Mouse (Mus musculus) kidney, adult 8-10 months (tissue): ENCODE results near the gene Serpina6.
"Not testable (repeated sequence)": the region's sequence is repeated elsewhere in the genome, so short reads cannot be mapped to it uniquely, and the experiment has no call there.

Experiments used
- DNase-seq, 2 experiments: peaks; one replicate each; pipeline ENCODE4 v3.0.0; 2022

Gene Serpina6

DNA sequence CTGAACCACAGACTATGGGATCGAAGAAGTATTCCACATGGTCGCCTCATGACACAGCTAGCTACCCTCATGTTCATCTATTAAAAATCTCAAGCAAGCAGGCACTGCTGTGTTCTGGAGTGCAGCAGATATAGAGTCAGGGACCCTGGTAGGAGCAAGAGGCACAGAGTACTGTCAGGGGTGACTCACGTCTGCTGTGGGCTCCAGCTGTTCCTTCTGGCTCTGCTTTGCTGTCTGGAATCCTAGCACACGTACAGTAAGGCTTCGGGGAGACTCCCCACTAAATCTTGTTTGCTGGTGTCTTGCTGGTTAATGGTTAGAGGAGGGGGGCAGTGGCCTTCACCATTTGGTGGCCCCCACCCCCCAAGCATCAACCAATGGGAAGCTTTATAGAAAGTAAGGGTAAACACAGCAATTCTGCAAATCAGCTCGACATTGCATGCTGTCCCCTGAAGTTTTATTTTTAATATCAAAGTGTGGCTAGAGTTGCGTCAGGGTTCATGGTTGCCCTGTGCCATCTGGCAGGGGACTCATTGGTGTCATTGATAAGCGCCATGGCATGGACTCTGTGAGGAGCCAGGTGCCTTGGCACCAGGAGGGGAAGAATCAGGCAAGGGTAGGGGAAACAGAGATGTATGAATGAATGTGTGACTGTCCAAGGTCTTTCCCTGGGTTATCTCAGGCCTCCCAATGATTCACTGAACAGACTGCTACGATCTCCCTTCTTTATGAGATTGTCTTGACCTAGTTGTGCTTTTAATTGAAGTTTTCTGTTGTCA is at the start of gene Serpina6:
Gene Serpina6 (minus strand): TSS at position 365 of the 779 bp plus-strand sequence.
- no peak for DNase-seq

DNA sequence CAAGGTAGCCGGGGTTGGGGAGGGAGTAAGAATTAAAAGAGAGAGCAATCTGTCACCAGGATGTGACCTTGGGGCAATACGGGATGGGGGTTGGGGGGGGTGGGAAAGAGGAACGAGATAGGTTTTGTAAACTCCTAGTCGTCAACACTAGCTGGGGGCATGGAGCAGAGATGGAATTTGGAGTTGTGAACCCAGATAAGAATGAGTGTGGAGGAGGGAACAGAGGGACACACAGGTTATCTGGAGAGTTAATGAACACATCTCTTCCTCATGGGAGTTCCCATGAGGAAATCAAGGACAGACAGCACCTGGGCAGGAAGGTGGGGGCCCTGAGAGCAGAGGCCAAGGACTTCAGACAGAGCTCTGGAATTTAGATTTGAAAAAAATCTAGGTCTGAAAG is 49.1 kb upstream of the Serpina6 start:
- no peak for DNase-seq

DNA sequence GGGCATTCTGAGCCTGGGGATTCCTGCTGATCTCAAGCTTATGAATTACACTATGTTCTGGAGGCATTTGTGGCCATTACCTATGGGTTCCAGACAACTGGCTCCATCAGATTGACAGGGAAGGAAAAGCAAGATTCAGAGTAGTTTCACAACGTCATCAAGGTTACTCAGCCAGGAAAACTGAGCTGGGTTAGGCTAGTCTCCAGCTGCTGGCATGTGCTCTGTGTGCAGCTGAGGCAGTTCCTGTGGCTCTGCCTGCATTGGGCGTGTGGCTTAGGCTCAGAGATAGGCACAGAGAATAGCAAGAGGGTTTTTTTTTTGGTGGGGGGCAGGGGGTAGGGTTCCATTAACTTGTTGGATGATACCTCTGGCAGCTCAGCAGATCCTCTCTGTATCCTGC is 48.5 kb upstream of the Serpina6 start:
- peak; percentile 14 to 17 for DNase-seq

DNA sequence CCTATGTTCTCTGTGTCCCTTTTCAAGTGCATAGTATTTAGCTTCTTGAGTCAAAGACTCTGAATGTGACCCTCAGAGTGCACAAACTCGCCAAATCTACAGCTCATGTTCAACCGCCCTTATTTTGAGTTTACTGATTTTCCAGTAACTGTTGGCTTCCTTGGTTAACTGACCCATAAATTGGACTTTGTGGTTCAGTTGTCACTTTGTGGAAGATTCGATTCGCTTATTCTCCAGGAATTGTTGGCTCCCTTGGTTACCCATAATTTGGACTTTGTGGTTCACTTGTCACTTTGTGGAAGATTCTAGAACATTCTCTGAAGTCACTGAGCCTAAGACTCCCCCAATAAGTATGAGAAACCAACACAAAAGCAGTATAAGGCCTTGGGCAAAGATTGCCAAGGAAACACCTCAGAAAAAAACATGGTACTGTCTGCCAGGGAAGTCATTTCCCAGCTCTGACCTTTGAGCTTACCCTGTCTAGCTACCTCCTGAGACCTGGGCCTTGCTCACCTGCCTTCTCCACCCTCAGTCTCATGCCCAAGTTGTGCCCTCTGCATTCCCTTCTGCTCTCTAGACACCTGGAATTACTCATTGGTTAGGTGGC is 43.2 kb upstream of the Serpina6 start:
- peak; percentile 56 to 83 for DNase-seq

DNA sequence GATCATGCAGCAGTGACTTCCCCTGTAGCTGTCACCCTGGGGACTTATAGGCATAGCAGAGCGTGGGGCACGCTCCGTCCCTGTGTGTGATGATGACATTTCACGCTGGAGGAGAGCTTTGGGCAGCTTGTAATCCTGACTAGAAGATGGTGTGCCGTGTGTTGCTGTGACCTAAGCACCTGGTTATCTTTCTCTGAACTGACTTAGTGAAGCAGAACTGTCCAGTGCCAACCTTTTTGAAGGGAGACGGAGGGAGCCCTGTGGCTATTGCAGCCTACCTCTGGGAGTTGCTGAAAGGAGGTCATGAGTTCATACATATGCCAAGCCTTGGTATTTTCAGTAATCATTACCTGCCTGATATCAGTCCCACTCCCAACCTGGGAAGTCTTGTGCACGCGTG is 38.4 kb upstream of the Serpina6 start, which contains the start of gene Serpina1f:
Gene Serpina1f (minus strand): TSS at position 101 of the 400 bp plus-strand sequence.
- no peak for DNase-seq

DNA sequence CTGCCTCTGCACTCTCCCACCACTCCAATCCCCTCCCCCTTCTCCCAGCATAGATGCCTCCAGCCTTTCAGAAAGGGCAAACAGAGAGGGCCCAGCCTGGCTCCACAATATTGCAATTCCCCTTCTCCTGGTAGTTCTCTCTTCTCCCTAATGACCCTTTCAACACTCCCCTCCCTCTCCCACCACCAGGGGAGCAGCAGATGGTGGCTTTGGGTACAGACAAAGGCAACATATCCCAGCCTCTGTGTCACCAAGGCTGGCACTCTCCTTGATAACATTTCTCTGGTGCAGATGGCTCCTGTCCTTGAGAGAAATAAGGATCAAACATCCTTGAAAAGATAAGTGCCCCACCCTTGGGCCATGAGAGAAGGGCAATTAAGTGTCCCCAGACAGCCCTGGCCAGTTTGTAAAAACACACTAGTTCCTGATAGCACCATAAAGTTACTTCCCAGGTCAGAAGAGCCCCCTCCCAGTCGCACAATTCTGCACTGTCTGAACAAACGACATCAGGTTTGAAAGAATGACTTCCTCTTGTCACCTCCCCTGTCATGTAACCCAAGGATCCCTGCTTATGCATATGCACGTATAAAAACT is 31.3 kb upstream of the Serpina6 start:
- no peak for DNase-seq

DNA sequence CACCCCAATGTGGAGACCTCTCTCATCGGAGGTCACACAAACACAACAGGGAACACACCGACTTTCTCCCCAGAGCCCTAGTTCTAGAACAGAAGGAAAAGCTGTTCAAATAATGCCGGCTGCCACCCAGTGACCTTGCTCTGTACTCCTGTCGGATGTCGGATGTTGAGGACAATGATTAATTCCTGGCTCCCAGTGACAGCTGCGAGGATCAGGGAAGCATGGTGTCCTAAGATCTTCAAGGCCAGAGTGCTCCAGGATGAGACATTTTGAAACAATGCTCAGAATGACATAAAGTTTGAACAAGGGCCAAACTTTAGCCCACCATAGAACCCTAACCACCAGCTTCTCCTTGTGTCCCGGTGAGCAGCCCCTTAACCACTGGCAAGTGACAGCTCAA is 30.0 kb upstream of the Serpina6 start:
- DNase-seq = peak in 1 of 2 experiments; percentile 41

DNA sequence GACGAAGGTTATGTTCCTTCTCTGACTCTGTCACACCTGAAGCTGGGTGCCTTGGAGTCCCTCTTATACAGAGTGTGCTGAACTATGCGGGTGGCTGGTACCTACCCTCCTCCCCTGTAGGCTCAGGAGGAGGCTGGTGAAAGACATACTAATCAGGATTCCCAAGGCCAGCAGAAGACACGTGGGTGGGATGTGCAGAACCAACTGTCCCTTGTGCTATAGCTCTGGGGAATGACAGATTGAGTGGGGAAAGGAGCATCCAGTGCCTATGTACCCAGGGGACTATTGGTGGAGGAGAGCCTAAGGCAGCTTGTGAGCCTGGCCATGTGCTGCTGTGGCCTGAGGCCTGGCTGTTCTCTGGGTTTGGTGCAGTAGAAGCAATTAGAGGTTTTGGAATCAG is 29.0 kb upstream of the Serpina6 start:
- DNase-seq = no peak

DNA sequence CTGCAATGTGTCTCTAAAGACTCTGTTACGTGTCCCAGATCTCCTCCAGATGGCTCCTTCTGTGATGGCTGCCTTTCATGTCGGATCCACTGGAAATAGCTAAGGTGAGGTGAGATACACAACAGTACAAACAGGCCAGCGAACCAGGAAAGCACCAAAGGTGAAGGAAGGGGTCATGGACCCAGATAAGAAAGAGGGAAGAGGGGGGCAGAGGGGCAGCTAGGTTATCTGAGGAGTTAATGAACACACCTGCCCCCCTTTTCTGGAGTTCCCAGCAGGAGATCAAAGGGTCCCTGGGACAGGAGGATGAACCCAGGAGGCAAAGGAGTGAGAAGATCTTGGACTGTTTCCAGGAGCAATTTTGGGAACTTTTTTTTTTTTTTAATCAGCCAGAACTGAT is 28.4 kb upstream of the Serpina6 start:
- DNase-seq = no peak

DNA sequence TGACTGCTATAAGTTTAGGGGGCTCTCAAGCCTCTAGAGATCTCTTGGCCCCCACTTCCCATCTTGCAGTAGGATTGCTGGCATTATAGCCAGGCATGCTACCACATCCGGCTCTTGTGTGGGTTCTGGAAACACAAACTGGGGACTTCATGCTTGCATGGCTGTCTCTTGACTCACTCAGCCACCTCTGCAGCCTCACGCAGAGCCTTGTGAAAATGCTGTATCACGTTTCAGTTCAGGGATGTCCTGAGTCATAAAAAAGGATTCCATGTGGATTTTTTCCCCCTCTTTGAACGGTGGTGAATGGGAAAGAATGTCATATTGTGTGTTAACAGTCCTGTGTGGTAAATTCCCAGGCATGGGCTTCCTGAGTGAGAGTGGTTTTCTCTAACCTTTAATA is 26.8 kb upstream of the Serpina6 start:
- DNase-seq = no peak

DNA sequence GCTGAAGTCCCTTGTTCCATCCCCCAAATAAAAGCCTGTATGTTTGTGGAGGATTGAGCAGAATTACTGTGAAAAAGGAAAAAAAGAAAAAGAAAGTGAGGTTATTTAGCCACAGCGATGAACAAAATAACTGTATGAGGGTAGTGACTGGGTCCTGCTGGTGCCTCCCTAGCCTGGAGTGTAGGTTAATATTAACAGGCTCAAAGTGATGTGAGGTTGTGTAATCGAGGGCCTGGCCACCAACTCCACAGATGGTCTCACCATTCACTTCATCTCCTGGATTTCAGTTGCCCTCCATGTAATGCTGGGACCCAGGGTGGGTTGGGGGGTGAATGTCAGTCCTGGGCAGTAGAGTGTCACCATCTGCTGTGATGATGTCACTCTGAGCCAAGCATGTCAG is 24.7 kb upstream of the Serpina6 start:
- peak in 1 of 2 experiments; percentile 33 for DNase-seq

DNA sequence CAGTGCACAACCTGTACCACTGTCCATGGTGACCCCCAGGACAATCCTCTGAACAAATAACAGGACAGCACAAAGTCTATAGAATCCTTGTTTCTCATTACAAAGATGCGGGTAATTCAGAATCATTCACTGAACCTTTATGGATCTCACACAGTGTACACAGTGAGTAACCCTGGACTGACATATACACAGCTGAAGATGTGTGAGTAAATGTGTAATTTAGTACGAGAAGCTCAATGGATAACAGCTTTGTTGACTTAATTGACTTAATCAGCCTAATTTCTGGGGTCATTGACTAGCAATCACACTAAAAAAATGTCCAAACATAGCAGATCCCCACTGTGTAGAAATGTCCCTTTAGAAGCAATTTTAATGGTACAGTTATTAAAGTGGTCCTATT is 24.2 kb upstream of the Serpina6 start:
- DNase-seq = no peak

DNA sequence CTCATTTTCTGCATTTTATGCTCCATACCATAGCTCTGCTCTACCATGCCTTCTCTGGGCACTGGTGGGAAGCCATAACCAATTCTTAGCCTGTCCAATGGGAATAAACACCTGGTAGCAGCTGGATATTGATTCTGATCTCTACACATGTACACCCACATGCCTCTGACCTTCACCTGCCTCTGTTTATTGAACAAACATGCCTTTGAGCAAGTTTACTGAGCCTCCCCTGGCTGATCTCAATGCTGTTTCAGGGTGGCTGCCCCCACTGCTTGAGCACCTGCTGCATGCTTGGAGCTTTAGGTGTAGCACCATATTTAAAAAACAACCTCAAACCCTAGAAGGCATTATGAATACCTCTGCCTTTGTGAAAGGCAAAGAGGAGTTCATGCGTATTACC is 22.8 kb upstream of the Serpina6 start:
- DNase-seq = not testable (repeated sequence)

DNA sequence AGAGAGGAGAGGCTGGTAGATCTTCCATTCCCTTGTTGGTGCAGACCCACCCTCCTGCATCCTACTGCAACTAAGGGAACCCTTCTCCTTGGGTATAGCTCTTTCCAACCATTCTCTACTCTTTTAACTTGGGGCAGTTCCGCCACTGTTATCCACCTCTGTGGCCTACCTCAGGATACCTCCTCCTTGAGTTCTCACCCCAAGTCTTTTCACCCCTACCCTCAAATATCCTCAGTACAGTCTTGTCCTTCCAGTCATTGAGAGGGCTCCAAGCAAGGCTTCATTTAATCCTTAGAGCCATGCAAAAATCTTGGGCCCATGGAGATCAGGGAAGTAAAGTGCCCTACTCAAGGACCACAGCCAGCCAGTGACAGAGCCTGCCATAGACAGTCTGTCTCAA is 19.0 kb upstream of the Serpina6 start, which contains the start of gene Serpina16:
Gene Serpina16 (minus strand): TSS at position 101 of the 400 bp plus-strand sequence.
- no peak for DNase-seq

DNA sequence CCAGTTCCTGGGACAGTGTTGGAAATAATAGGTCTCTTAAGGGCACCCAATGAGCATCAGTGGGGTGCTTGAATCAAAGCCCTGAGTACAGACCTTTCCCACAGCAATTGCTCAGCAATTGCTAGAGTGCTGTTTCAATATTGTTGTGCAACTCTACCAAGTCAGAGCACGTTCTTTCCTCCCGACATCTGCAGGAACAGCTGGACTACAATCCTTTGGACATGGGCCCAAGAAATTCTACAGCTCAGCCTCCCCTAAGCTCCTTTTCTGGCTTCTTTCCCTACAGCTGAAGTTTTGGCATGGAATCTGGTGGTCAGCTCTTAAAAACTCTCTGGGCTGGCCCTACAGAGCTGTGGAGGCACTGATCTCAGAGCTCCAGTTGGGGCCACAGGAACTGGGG is 16.2 kb upstream of the Serpina6 start:
- DNase-seq = no peak

DNA sequence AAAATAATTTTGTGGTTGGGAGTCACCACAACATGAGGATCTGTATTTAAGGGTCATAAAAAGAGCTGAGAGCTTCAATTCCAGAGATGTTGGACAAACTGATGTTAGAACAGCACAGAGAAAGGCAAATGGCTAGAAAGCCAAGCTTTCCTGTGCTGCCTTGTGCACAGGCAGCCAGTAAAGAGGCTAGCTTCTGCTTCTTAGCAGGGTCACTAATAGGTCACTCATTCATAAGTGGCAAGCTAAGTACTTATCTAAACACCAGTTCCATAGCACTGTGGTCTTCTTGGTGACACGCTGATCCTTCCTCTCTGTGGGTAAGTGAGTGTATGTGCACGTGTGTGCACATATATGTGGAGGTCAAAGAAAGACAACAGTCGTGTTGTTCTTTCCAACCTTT is 14.5 kb upstream of the Serpina6 start:
- no peak for DNase-seq

DNA sequence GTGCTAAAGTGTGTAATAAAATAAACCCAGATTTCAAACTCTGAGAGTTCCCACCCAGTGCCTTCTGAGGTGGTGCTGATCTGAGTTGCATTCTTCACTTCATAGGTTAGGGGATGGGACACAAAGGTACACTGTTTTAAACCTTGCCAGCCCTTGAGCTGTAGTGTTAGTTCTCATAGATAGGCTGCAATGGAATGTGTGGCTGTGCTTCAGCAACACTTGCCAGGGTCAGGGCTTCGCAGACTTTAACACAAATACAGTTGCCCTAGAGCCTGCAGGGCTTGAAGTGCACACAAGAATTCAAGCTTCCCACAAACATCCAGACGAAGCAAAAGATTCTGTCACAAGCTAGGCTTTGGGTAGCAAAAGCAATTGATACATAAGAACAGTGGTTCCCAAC is 14.0 kb upstream of the Serpina6 start:
- no peak for DNase-seq

DNA sequence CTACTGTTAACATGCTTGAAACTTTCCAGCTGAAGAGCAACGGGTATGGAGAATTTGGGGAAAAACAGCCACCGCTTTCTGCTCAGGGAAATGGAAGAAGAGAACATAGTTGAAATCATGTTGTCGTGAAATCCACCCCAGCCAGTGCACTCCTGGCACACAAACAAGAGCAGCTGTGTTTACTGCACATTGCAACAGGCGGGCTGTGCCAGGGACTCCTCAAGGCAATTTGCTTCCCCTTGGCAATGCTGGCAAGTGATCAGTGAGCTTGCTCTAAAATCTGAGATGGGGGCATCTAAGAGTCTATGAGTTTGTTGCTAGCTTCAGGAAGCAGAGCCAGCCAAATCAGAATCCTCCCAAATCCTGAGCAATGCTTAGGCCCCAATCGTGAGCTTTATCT is 13.3 kb upstream of the Serpina6 start:
- no peak for DNase-seq

DNA sequence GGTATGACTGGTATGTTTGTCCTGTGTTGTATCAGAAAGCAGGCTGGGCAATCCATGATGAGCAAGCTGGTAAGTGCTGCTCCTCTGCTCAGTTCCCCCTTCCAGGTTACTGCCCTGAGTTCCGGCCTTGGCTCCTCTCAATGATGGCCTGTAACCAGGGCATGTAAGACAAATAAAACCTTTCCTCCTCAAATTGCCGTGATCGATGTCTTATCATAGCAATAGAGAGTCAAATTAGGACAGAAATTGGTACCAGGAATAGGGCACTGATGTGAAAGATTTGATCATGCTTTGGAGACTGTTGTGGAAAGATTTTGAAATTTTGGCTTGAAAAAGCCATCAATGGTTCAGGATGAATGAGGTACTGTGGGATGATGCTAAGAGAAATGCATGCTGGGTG is 8.3 kb upstream of the Serpina6 start:
- no peak for DNase-seq

DNA sequence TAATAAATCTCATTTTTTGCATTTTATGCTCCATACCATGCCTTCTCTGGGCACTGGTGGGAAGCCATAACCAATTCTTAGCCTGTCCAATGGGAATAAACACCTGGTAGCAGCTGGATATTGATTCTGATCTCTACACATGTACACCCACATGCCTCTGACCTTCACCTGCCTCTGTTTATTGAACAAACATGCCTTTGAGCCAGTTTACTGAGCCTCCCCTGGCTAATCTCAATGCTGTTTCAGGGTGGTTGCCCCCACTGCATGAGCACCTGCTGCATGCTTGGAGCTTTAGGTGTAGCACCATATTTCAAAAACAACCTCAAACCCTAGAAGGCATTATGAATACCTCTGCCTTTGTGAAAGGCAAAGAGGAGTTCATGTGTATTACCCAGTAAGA is 5.0 kb upstream of the Serpina6 start:
- not testable (repeated sequence) for DNase-seq

DNA sequence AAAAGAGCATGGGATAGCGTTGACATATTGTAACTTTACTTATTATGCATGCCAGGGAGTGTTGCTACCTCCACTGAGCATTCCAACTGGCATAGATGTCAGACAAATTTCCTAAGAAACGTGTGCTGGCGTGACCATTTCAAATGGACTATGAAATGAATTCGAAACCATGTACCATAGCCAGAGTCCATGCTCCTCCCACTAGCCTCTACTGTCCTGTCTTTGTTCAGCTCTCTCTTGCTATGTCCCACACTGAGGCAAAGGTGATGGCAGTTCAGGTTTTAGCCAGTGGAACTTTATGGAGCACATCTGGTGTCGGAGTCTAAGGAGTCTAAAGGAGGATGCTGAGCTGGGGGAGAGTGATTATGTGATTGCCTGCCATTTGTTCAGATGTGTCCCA is 3.1 kb upstream of the Serpina6 start:
- peak in 1 of 2 experiments; percentile 27 for DNase-seq

DNA sequence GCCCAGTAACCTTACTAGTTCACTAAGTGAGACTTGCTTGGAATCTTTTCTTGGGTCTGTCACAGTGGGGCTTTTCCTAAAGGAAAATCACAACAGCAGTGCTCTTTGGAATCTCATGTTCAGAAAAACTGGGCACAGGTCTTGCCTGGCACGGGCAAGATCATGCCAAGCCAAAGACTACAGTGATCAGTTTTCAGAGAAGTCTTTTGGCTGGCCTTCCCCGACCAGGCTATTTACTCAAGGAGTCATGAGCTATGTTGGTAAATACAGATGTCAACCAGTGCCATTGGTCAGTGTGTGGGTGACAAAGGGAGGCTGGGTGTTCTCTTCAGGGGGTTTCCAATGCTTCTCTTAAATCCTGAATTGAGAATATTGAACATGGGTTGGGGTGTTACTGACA is 2.2 kb upstream of the Serpina6 start:
- DNase-seq = no peak

DNA sequence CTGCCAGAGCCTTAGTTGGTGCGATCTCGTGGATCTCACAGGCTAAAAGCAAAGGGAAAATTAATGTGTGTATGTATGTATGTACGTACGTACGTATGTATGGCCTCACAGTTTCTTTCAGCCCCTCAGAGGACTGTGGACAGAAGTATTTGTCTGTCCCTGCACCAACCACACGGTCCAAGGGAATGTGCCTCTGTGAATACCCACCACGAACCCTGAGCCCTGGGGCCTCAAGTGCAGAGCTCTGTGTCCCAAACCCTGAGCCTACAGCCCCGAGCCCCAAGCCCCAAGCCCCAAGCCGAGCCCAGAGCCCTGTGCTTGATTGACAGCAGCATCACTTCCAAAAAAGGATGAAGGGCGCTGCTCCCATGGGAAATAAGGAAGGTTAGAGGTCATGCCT is 979 bp upstream of the Serpina6 start:
- DNase-seq = no peak
